ENCODE assay signal across 11 mouse cellular contexts in genomic region chr10:123182391-123182790, GRCm38 (mm10).
"Had no signal": no experiment of that assay in that cellular context is flagged by ENCODE, and none has a peak within 500 bp of the region (broad histone marks: within the 10 kb centered on the region; RNA-seq: fewer than 3 reads in every experiment).

No protein-coding gene starts in this region.

- ATAC-seq: liver, postnatal 0 days; midbrain, embryonic 15.5 days had no signal

- DNase-seq: kidney, adult 11 months; kidney, postnatal 10 days; kidney, postnatal 4 days; liver; liver, embryonic 13.5 days; liver, postnatal 0 days; retina, postnatal 1 day; right cerebral cortex, postnatal 14 days; thymus, adult 18-20 months; thymus, postnatal 14 days had no signal
